Mouse (Mus musculus) lung, postnatal 0 days (tissue): ENCODE measurements at regions not wholly inside any gene's neighbourhood (a gene's known extent, or its start where the extent isn't known, plus 50 kb on each side); places are given as distances from the start of the nearest gene placed in this dataset.
"Not testable (repeated sequence)": the region's sequence is repeated elsewhere in the genome, so short reads cannot be mapped to it uniquely, and the experiment has no call there.

Experiments used
- ATAC-seq: fragments of 200-750 bp; cut with Nextera tagmentation; 2 replicates; pipeline ENCODE4 v1.8.0; 2017; ENCODE audit warnings: moderate library complexity
- DNase-seq: peaks from one replicate; pipeline ENCODE4 v3.0.0-alpha.2; 2016; ENCODE audit warnings: low spot score
- H3K27ac ChIP-seq: fragments of 300-500 bp; sonication (generic); 2 replicates; pipeline ENCODE4 v1.5.1; 2014; ENCODE audit warnings: antibody characterized with exemption, mild to moderate bottlenecking, low read length, mixed read lengths
- H3K27me3 ChIP-seq: fragments of 300-500 bp; sonication (generic); replicated peaks from 2 replicates; pipeline ENCODE4 v1.6.1; 2014; ENCODE audit warnings: low read length, mixed read lengths; ENCODE audit not compliant: insufficient read depth
- H3K36me3 ChIP-seq: fragments of 300-500 bp; sonication (generic); 2 replicates; pipeline ENCODE4 v1.6.1; 2014; ENCODE audit warnings: low read length, mixed read lengths; ENCODE audit not compliant: insufficient read depth
- H3K4me1 ChIP-seq: fragments of 300-500 bp; sonication (generic); 2 replicates; pipeline ENCODE4 v1.6.1; 2014; ENCODE audit warnings: antibody characterized with exemption, low read depth, low read length, mixed read lengths; ENCODE audit not compliant: insufficient read depth
- H3K4me2 ChIP-seq: fragments of 300-500 bp; sonication (generic); replicated peaks from 2 replicates; pipeline ENCODE4 v1.6.1; 2014; ENCODE audit warnings: low read depth, mild to moderate bottlenecking, low read length, moderate library complexity, mixed read lengths
- H3K4me3 ChIP-seq: fragments of 300-500 bp; sonication (generic); 2 replicates; pipeline ENCODE4 v1.5.1; 2014; ENCODE audit warnings: low read depth, low read length
- H3K9ac ChIP-seq: fragments of 300-500 bp; sonication (generic); replicated peaks from 2 replicates; pipeline ENCODE4 v1.6.1; 2014; ENCODE audit warnings: low read depth, mild to moderate bottlenecking
- H3K9me3 ChIP-seq: fragments of 300-500 bp; sonication (generic); 2 replicates; pipeline ENCODE4 v1.6.1; 2016; ENCODE audit warnings: low read length, mixed read lengths
- CTCF ChIP-seq: IDR thresholded peaks from 2 replicates; pipeline ENCODE4 v1.5.1; 2016; ENCODE audit warnings: antibody characterized with exemption, mild to moderate bottlenecking
- EP300 ChIP-seq: IDR thresholded peaks from 2 replicates; pipeline ENCODE4 v1.6.1; 2016; ENCODE audit warnings: antibody characterized with exemption, mild to moderate bottlenecking, control low read depth
- WGBS: fragments of 180-500 bp; shearing (Covaris S2); extraction: QIAGEN DNeasy Blood & Tissue Kit; methylation state at CpG from one replicate; pipeline ENCODE4 v1.1.7; 2014; 5-methylcytosine and 5-hydroxymethylcytosine counted together

DNA sequence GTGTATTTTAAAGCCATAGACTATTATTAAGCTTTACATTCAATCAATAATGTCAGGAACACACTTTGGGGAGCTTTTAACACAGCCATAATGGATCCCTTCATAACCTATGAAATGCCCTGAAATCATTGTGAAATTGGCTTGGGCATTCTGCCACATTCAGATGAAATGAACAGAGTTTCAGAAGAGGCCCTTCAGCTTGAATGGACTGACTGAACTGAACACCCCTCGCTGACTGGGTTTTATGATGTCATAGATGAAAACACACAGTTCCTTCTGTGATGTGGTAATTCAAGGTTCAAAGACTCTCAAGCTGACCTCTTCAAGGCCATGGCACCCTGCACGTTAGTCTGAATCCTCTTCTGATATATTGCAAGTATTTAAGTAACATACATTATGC lies 298.4 kb upstream of the Ercc4 start:
- WGBS = 35% methylated on average over 2 of the region's 2 CpGs
- Histone ChIP-seq H3K27ac (no peak overlapping the region), H3K4me1 (no peaks in the 10 kb centered on the region), H3K27me3 (no peaks in the 10 kb centered on the region), H3K9ac (no peak overlapping the region), H3K4me2 (no peak overlapping the region), H3K4me3 (no peak overlapping the region), H3K36me3 (no peaks in the 10 kb centered on the region), H3K9me3 (no peaks in the 10 kb centered on the region)
- peak; percentile 47 for DNase-seq
- no peak for TF ChIP-seq CTCF
- no peak for TF ChIP-seq EP300
- no peak for ATAC-seq

DNA sequence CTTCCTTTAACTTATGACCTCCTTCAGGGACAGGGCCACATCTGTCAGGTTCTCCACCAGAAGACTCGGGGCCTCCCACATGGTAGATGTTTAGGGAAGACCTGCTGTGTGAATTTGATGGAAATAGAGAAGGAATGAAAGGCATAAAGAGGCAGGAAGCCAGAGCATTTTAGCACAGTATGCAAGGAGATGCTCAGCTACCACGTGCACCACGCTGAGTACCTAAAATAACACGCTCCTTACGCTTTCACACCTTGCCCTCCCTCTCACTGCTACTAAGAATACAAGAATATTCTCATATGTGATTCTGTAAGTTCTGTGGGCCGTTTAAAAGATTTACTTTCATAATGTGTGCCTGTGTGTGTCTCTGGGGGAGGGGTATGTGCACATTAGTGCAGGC lies 284.8 kb upstream of the Ercc4 start:
- no peak for DNase-seq
- H3K4me2 ChIP-seq = no peak overlapping the region
- ATAC-seq = no peak
- no peaks in the 10 kb centered on the region for H3K4me1 ChIP-seq
- no peaks in the 10 kb centered on the region for H3K27me3 ChIP-seq
- H3K9ac ChIP-seq = no peak overlapping the region
- H3K36me3 ChIP-seq = no peaks in the 10 kb centered on the region
- TF ChIP-seq EP300 = no peak
- TF ChIP-seq CTCF = no peak
- 75% methylated on average over 6 of the region's 6 CpGs for WGBS
- no peak overlapping the region for H3K4me3 ChIP-seq
- no peak overlapping the region for H3K27ac ChIP-seq
- no peaks in the 10 kb centered on the region for H3K9me3 ChIP-seq

DNA sequence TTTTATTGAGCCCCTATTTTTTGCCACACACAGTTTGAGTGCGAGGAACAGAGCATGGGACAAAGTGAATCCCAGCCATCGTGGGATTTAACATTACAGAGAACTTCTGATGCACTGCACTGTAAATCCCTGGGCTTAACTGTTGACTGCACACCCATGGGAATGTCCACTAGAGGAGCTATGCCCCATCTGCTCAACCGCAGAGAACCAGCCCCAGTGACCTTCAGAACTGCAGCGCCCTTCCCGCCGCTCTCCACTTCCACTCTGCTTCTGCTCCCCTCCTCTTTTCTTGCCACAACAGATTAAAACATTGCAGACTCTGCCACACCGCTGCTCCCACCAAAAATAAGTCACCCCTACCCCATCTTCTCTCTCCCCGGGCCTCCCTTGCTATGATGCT lies 283.3 kb upstream of the Ercc4 start:
- ATAC-seq = no peak
- no peak for DNase-seq
- no peaks in the 10 kb centered on the region for H3K4me1 ChIP-seq
- H3K9me3 ChIP-seq = no peaks in the 10 kb centered on the region
- no peaks in the 10 kb centered on the region for H3K27me3 ChIP-seq
- H3K36me3 ChIP-seq = no peaks in the 10 kb centered on the region
- no peak overlapping the region for H3K4me2 ChIP-seq
- no peak overlapping the region for H3K9ac ChIP-seq
- H3K4me3 ChIP-seq = no peak overlapping the region
- no peak overlapping the region for H3K27ac ChIP-seq
- TF ChIP-seq CTCF (peak; percentile 60), EP300 (no peak)
- WGBS = 47% methylated on average over 8 of the region's 8 CpGs

DNA sequence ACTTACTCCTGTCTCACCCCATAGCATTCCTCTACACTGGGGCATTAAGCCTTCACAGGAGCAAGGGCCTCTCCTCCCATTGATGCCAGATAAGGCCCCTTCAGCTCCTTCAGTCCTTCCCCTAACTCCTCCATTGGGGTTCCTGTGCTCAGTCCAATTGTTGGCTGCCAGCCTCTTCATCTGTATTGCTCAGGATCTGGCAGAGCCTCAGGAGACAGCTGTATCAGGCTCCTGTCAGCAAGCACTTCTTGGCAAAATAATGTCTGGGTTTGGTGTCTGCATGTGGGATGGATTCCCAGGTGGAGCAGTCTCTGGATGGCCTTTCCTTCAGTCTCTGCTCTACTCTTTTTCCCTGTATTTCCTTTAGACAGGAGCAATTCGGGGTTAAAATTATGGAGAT lies 278.2 kb upstream of the Ercc4 start:
- H3K4me1 ChIP-seq, H3K27ac ChIP-seq, H3K9ac ChIP-seq, ATAC-seq, H3K4me3 ChIP-seq, DNase-seq, H3K9me3 ChIP-seq, H3K27me3 ChIP-seq, H3K36me3 ChIP-seq, H3K4me2 ChIP-seq: not testable (repeated sequence)
- WGBS = 53% methylated on average over 1 of the region's 1 CpGs

DNA sequence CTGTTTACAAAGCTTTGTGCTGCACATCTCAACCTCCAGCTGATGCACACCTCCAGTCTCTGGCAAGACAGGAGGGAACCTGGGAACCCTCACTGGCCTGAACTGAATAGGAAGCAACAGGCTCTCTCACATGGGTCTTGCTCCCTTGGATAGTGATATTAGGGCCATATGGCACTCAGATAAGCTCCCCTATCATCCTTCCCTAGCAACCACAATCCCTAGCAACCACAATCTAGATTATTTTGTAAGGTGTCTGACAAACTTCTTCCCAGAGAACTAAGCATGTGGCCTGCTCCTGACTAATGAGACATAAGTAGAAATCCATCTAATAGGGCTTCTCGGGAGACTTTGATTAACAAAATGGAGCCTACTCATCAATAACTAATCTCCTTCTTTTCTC lies 253.1 kb upstream of the Ercc4 start:
- 84% methylated on average over 1 of the region's 1 CpGs for WGBS
- ATAC-seq (no peak), DNase-seq (no peak)
- Histone ChIP-seq H3K4me3 (no peak overlapping the region), H3K27ac (no peak overlapping the region), H3K9ac (no peak overlapping the region), H3K4me2 (no peak overlapping the region), H3K27me3 (no peaks in the 10 kb centered on the region), H3K9me3 (no peaks in the 10 kb centered on the region), H3K36me3 (no peaks in the 10 kb centered on the region), H3K4me1 (no peaks in the 10 kb centered on the region)
- TF ChIP-seq CTCF (no peak), EP300 (no peak)

DNA sequence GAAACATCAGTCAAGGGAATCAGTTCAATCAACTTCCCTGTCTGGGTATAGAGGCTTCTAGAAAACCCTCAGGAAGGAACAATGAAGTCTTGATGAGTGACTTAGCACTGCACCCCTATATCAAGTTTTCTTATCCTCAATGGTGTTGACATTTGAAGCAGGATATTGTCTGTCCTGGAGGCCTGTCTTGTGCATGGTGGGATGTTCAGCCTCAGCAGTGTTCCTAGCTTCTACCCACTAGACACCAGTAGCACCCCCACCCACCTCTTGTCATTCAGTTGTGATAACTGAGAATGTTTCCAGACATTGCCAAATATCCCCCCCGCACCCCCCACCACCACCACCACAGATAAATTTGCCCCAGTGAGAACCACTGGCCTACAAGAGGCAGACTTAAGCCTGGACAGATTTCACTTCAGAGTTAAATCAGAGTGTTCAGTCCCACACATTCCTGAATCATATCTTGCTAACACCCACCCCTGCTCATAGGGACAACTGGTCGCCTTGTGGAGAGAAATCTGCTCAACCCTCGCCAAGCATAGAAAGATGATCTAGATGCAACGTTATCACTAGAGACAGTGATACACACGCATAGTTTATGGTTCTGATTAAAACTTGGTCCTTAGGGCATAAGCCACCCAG lies 249.6 kb upstream of the Ercc4 start:
- no peak overlapping the region for H3K4me2 ChIP-seq
- no peak overlapping the region for H3K9ac ChIP-seq
- no peaks in the 10 kb centered on the region for H3K4me1 ChIP-seq
- ATAC-seq (no peak), DNase-seq (no peak)
- H3K27ac ChIP-seq = no peak overlapping the region
- 84% methylated on average over 5 of the region's 5 CpGs for WGBS
- H3K9me3 ChIP-seq = no peaks in the 10 kb centered on the region
- no peaks in the 10 kb centered on the region for H3K27me3 ChIP-seq
- no peaks in the 10 kb centered on the region for H3K36me3 ChIP-seq
- no peak overlapping the region for H3K4me3 ChIP-seq
- TF ChIP-seq CTCF (no peak), EP300 (no peak)

- no peak overlapping the region for H3K4me3 ChIP-seq
- H3K9me3 ChIP-seq = no peaks in the 10 kb centered on the region
- DNase-seq = peak; percentile 69
- H3K9ac ChIP-seq = no peak overlapping the region
- no peaks in the 10 kb centered on the region for H3K27me3 ChIP-seq
- no peaks in the 10 kb centered on the region for H3K4me1 ChIP-seq
- no peak overlapping the region for H3K27ac ChIP-seq
- no peaks in the 10 kb centered on the region for H3K36me3 ChIP-seq
- WGBS = 57% methylated on average over 5 of the region's 5 CpGs
- no peak overlapping the region for H3K4me2 ChIP-seq
- peak; percentile 76 for ATAC-seq
- TF ChIP-seq CTCF = no peak
- no peak for TF ChIP-seq EP300
These were observed 246.9 kb upstream of the Ercc4 start for GRCm38 (mm10) chr16:12862561-12862960.

DNA sequence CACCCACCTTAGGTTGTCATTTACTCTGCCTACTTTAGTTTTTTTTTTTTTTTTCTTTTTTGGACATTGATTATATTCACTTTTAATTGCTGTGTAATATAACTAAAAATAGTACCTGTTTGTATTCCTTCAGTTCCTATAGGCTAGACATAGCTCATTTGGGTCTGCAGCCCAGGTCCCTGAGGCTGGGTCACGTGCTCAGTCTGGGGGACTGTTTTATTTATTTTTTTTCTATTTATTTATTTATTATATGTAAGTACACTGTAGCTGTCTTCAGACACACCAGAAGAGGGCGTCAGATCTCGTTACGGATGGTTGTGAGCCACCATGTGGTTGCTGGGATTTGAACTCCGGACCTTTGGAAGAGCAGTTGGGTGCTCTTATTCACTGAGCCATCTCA lies 231.2 kb upstream of the Ercc4 start:
- not testable (repeated sequence) for H3K27ac ChIP-seq, H3K4me3 ChIP-seq, H3K4me1 ChIP-seq, DNase-seq, H3K4me2 ChIP-seq, H3K9me3 ChIP-seq, H3K36me3 ChIP-seq, H3K9ac ChIP-seq, H3K27me3 ChIP-seq, ATAC-seq
- WGBS = 76% methylated on average over 5 of the region's 5 CpGs
